Mouse (Mus musculus) stomach, postnatal 0 days (tissue): ENCODE measurements around the gene Tex2.

ENCODE experiments used
- CTCF ChIP-seq: IDR thresholded peaks from 2 replicates; pipeline ENCODE4 v1.5.1; 2016; ENCODE audit warnings: antibody characterized with exemption, low read depth, mild to moderate bottlenecking, moderate library complexity
- EP300 ChIP-seq: optimal IDR thresholded peaks from 2 replicates; pipeline ENCODE3; 2016; ENCODE audit warnings: antibody characterized with exemption

GRCm38 (mm10) chr11:106571026-106571983, 41.9 kb downstream of the Tex2 start:
- no peak for TF ChIP-seq EP300
- TF ChIP-seq CTCF: no peak
